Mouse (Mus musculus): ENCODE data around the gene Tmem171. TPM values are rescaled to one million over a fixed set of nuclear protein-coding genes. Genes with fewer than 3 reads are reported as not detected.
A peak's percentile ranks its signal among the peaks of the same experiment; 100 is the strongest.

Gene Tmem171
- polyA plus RNA-seq, 1 experiment from 2014 or later = 0.57 TPM

- no peak for DNase-seq (ENCODE audit: low spot score)
- H3K4me3 ChIP-seq (ENCODE audit: low read depth, low read length) = no peak overlapping the region
- no peaks in the 10 kb centered on the region for H3K27me3 ChIP-seq (replicated peaks; ENCODE audit: control insufficient read depth, insufficient read depth, low read length)
- no peaks in the 10 kb centered on the region for H3K36me3 ChIP-seq (ENCODE audit: control insufficient read depth, insufficient read depth, low read length)
- no peaks in the 10 kb centered on the region for H3K9me3 ChIP-seq (ENCODE audit: control insufficient read depth, low read length)
- H3K4me1 ChIP-seq (ENCODE audit: control insufficient read depth, insufficient read depth, low read length) = no peaks in the 10 kb centered on the region
- H3K27ac ChIP-seq (replicated peaks; ENCODE audit: low read depth, low read length) = no peak overlapping the region
- 58% methylated on average over 9 of the region's 9 CpGs for WGBS
- no peak overlapping the region for H3K9ac ChIP-seq (ENCODE audit: low read depth, low read length)
- H3K4me2 ChIP-seq (ENCODE audit: low read depth, low read length) = no peak overlapping the region
- ATAC-seq (ENCODE audit: low read depth) = no peak
Observed at GRCm38 (mm10) chr13:98687931-98688330, 6.7 kb downstream of the Tmem171 start.

DNA sequence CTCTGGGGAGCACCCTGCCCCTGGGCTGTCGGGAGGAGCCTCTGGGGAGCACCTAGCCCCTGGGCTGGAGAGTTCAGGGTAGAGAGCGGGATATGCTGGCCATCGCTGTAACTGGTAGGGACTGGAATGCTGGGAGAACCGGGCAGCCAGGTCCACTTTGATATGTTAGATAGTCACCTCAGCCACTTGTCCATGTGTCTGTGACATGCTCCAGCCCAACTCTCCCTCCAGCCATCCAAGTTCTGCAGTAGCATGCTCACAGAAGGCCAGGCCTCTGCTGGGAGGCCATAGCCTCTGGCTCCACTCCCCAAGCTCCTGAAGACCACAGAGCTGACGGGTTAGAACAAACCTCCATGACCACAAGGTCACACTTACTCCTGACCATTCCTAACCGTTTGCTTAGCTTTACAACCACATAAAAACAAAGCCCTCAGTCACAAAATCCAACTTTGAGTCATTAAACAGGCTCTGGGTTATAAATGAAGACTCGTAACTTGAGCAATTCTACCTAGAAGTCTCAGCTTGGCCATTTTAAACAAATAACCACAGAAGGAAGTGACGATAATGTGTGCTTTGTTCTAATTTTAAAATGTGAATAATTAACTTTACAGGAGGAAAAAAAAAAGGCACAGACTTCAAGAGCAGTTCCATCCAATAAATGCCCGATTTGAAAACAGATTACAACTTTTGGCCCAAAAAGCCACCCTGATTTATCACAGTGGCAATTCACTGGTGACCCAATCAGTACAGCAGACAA lies 10.3 kb downstream of the Tmem171 start:
- H3K9ac ChIP-seq (ENCODE audit: low read depth, low read length) = no peak overlapping the region
- H3K4me1 ChIP-seq (ENCODE audit: control insufficient read depth, insufficient read depth, low read length) = peaks cover 6% of the 10 kb centered on the region; the same call in 1 of the 2 replicates
- H3K4me3 ChIP-seq (ENCODE audit: low read depth, low read length) = no peak overlapping the region
- ATAC-seq (ENCODE audit: low read depth) (no peak), DNase-seq (ENCODE audit: low spot score) (no peak)
- H3K27ac ChIP-seq (replicated peaks; ENCODE audit: low read depth, low read length) = no peak overlapping the region
- no peaks in the 10 kb centered on the region for H3K9me3 ChIP-seq (ENCODE audit: control insufficient read depth, low read length)
- no peak overlapping the region for H3K4me2 ChIP-seq (ENCODE audit: low read depth, low read length)
- no peaks in the 10 kb centered on the region for H3K27me3 ChIP-seq (replicated peaks; ENCODE audit: control insufficient read depth, insufficient read depth, low read length)
- H3K36me3 ChIP-seq (ENCODE audit: control insufficient read depth, insufficient read depth, low read length) = no peaks in the 10 kb centered on the region
- 59% methylated on average over 7 of the region's 9 CpGs for WGBS

DNA sequence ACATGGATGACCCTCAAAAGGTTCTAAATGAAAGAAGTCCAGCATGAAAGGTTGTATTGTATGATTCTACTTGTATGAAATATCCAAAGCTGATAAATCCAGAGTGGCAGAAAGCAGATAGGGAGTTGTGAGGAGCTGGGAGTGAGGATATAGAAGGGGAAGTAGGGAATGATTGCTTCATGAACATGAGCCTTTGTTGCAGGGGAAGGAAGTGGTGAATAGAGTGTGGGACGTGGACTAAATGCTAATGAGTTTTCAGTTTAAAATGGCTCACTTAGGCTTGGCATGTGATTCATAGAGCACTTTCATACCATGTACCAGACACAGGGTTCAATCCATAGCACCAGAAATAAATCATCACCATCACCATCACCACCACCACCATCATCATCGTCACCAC lies 11.2 kb downstream of the Tmem171 start:
- no peak overlapping the region for H3K4me3 ChIP-seq (ENCODE audit: low read depth, low read length)
- DNase-seq (ENCODE audit: low spot score) (no peak), ATAC-seq (ENCODE audit: low read depth) (no peak)
- H3K9ac ChIP-seq (ENCODE audit: low read depth, low read length) = no peak overlapping the region
- H3K9me3 ChIP-seq (ENCODE audit: control insufficient read depth, low read length) = no peaks in the 10 kb centered on the region
- no peaks in the 10 kb centered on the region for H3K27me3 ChIP-seq (replicated peaks; ENCODE audit: control insufficient read depth, insufficient read depth, low read length)
- H3K27ac ChIP-seq (replicated peaks; ENCODE audit: low read depth, low read length) = no peak overlapping the region
- no peaks in the 10 kb centered on the region for H3K36me3 ChIP-seq (ENCODE audit: control insufficient read depth, insufficient read depth, low read length)
- 92% methylated on average over 2 of the region's 2 CpGs for WGBS
- H3K4me1 ChIP-seq (ENCODE audit: control insufficient read depth, insufficient read depth, low read length) = peaks cover 6% of the 10 kb centered on the region; the same call in 1 of the 2 replicates
- H3K4me2 ChIP-seq (ENCODE audit: low read depth, low read length) = no peak overlapping the region

DNA sequence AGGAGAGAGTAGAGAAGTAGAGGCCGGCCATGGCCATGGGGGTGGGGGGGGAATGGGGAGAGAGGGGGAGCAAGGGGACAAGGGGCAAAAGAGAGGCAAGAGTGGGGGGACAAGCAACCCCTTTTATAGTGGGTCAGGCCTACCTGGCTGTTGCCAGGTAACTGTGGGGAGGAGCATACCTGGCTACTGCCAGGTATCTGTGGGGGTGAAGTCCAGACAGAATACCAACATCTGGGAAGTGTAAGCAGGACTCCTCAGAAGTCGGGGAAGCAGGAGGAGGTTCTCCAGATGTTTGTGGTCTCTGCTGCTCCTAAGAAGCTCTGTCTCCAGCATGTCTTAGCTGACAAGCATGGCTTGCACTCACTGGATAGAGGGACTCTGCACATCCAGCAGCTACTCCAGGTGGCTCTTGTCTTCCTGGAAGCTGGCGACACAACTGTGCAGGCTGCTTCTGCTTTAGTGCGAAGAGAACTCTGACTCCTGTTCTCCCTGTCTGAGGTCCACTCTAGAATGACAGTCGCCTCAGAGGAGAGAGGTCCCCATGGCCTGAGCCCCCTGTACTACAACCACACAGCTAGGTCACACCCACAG lies 14.1 kb downstream of the Tmem171 start:
- H3K27ac ChIP-seq (replicated peaks; ENCODE audit: low read depth, low read length) = no peak overlapping the region
- 75% methylated on average over 5 of the region's 5 CpGs for WGBS
- H3K9ac ChIP-seq (ENCODE audit: low read depth, low read length) = no peak overlapping the region

DNA sequence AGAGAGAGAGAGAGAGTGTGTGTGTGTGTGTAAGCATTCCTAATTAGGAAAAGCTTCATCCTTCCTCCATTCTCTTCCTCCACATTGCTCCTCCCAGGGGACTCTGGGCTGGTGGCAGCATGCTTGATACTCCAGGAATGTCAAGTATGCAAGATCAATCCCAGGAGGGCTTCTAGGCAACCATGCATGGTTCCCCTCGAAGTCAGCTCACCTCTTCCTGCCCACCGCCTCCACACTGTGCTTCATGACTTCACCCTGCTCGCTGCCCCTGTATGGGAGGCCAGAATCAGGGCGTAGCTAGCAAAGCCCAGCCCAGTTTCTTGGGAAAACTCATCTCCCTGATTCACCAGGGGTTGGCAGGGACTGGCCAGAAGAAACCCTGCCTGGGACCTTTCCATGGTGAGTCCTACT lies 15.0 kb downstream of the Tmem171 start:
- ATAC-seq (ENCODE audit: low read depth) (0 out of 2 replicates have a peak, but pooled peaks have one; percentile 41), DNase-seq (ENCODE audit: low spot score) (peak; percentile 66)
- no peaks in the 10 kb centered on the region for H3K9me3 ChIP-seq (ENCODE audit: control insufficient read depth, low read length)
- no peak overlapping the region for H3K9ac ChIP-seq (ENCODE audit: low read depth, low read length)
- no peak overlapping the region for H3K27ac ChIP-seq (replicated peaks; ENCODE audit: low read depth, low read length)
- H3K4me2 ChIP-seq (ENCODE audit: low read depth, low read length) = no peak overlapping the region
- WGBS = 22% methylated on average over 4 of the region's 4 CpGs
- no peaks in the 10 kb centered on the region for H3K27me3 ChIP-seq (replicated peaks; ENCODE audit: control insufficient read depth, insufficient read depth, low read length)
- no peak overlapping the region for H3K4me3 ChIP-seq (ENCODE audit: low read depth, low read length)
- H3K36me3 ChIP-seq (ENCODE audit: control insufficient read depth, insufficient read depth, low read length) = no peaks in the 10 kb centered on the region
- peaks cover 6% of the 10 kb centered on the region; the same call in 1 of the 2 replicates for H3K4me1 ChIP-seq (ENCODE audit: control insufficient read depth, insufficient read depth, low read length)

More for the DNA sequence above, 14.1 kb downstream of the Tmem171 start:
- ATAC-seq (ENCODE audit: low read depth) = no peak
- no peak overlapping the region for H3K4me2 ChIP-seq (ENCODE audit: low read depth, low read length)
- no peak overlapping the region for H3K4me3 ChIP-seq (ENCODE audit: low read depth, low read length)
- no peaks in the 10 kb centered on the region for H3K27me3 ChIP-seq (replicated peaks; ENCODE audit: control insufficient read depth, insufficient read depth, low read length)
- no peaks in the 10 kb centered on the region for H3K9me3 ChIP-seq (ENCODE audit: control insufficient read depth, low read length)
- H3K4me1 ChIP-seq (ENCODE audit: control insufficient read depth, insufficient read depth, low read length) = peaks cover 6% of the 10 kb centered on the region; the same call in 1 of the 2 replicates
- H3K36me3 ChIP-seq (ENCODE audit: control insufficient read depth, insufficient read depth, low read length) = no peaks in the 10 kb centered on the region
- DNase-seq (ENCODE audit: low spot score) = no peak

GRCm38 (mm10) chr13:98679230-98679629 lies 15.4 kb downstream of the Tmem171 start:
- Histone ChIP-seq H3K4me2 (ENCODE audit: low read depth, low read length) (no peak overlapping the region), H3K4me1 (ENCODE audit: control insufficient read depth, insufficient read depth, low read length) (peaks cover 6% of the 10 kb centered on the region; the same call in 1 of the 2 replicates), H3K9ac (ENCODE audit: low read depth, low read length) (no peak overlapping the region), H3K36me3 (ENCODE audit: control insufficient read depth, insufficient read depth, low read length) (no peaks in the 10 kb centered on the region), H3K27ac (replicated peaks; ENCODE audit: low read depth, low read length) (no peak overlapping the region), H3K4me3 (ENCODE audit: low read depth, low read length) (no peak overlapping the region), H3K9me3 (ENCODE audit: control insufficient read depth, low read length) (no peaks in the 10 kb centered on the region), H3K27me3 (replicated peaks; ENCODE audit: control insufficient read depth, insufficient read depth, low read length) (no peaks in the 10 kb centered on the region)
- no peak for ATAC-seq (ENCODE audit: low read depth)
- 79% methylated on average over 1 of the region's 1 CpGs for WGBS
- no peak for DNase-seq (ENCODE audit: low spot score)

DNA sequence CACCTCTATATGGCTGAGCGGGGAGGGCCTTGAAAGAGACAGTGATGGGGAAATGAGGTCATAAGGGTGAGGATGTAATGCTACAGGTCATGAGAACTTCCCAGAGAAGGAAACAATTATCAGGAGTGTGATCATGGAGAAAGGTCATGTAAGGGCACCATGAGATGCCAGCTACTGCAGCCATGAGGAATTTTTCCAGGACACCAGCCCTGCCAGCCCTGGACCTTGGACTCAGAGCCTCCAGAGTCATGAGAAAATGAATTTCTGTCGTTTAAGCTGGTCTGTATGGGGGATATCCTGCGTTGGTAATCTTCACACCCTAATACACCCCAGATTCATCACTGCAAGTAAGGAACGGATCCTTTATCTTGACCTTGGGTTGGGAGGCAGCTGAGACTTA lies 20.7 kb downstream of the Tmem171 start:
- no peak overlapping the region for H3K4me3 ChIP-seq (ENCODE audit: low read depth, low read length)
- H3K9ac ChIP-seq (ENCODE audit: low read depth, low read length) = no peak overlapping the region
- WGBS = 70% methylated on average over 4 of the region's 4 CpGs
- DNase-seq (ENCODE audit: low spot score) (no peak), ATAC-seq (ENCODE audit: low read depth) (no peak)
- no peaks in the 10 kb centered on the region for H3K36me3 ChIP-seq (ENCODE audit: control insufficient read depth, insufficient read depth, low read length)
- H3K4me1 ChIP-seq (ENCODE audit: control insufficient read depth, insufficient read depth, low read length) = no peaks in the 10 kb centered on the region
- no peak overlapping the region for H3K27ac ChIP-seq (replicated peaks; ENCODE audit: low read depth, low read length)
- no peaks in the 10 kb centered on the region for H3K27me3 ChIP-seq (replicated peaks; ENCODE audit: control insufficient read depth, insufficient read depth, low read length)
- H3K4me2 ChIP-seq (ENCODE audit: low read depth, low read length) = no peak overlapping the region
- no peaks in the 10 kb centered on the region for H3K9me3 ChIP-seq (ENCODE audit: control insufficient read depth, low read length)

DNA sequence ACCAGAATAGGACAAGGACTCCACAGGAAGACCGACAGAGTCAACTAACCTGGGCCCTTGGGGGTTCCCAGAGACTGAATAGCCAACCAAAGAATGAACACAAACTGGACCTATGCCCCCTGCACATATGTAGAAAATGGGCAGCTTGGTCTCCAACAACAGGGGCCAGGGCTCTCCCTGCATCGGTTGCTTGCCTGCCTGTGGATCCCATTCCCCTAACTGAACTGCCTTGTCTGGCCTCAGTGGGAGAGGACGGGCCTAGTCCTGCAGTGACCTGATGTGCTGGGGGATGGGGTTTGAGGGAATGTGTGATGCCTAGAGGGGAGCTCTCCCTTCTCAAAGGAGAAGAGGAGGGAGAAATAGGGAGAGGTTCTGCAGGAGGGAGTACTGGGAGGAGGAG lies 25.3 kb downstream of the Tmem171 start:
- H3K36me3 ChIP-seq (ENCODE audit: control insufficient read depth, insufficient read depth, low read length) = no peaks in the 10 kb centered on the region
- H3K9ac ChIP-seq (ENCODE audit: low read depth, low read length) = no peak overlapping the region
- ATAC-seq (ENCODE audit: low read depth) (no peak), DNase-seq (ENCODE audit: low spot score) (no peak)
- H3K4me3 ChIP-seq (ENCODE audit: low read depth, low read length) = no peak overlapping the region
- H3K4me1 ChIP-seq (ENCODE audit: control insufficient read depth, insufficient read depth, low read length) = no peaks in the 10 kb centered on the region; the same call in 1 of the 2 replicates
- 61% methylated on average over 3 of the region's 3 CpGs for WGBS
- no peaks in the 10 kb centered on the region for H3K27me3 ChIP-seq (replicated peaks; ENCODE audit: control insufficient read depth, insufficient read depth, low read length)
- H3K9me3 ChIP-seq (ENCODE audit: control insufficient read depth, low read length) = no peaks in the 10 kb centered on the region
- H3K4me2 ChIP-seq (ENCODE audit: low read depth, low read length) = no peak overlapping the region
- no peak overlapping the region for H3K27ac ChIP-seq (replicated peaks; ENCODE audit: low read depth, low read length)

Data from embryonic facial prominence, embryonic 14.5 days (tissue).